Mouse (Mus musculus): ENCODE data around the gene Efna3.

GRCm38 (mm10) chr3:89314791-89315190, 8.0 kb downstream of the Efna3 start:
- TF ChIP-seq CTCF (IDR thresholded peaks at IDR 0.05; ENCODE audit: borderline replicate concordance, control insufficient read depth, extremely low read depth, insufficient read depth, low read length, poor library complexity) (no peak), POLR2A (IDR thresholded peaks at IDR 0.05; ENCODE audit: control insufficient read depth, extremely low read depth, insufficient read depth, low read length, poor library complexity) (no peak)

Data from thymus, adult 2 months (tissue).